Mouse (Mus musculus) layer of hippocampus, adult 11-12 months (tissue): Measurements from ENCODE around the gene Clcn6.
A peak's percentile ranks its signal among the peaks of the same experiment; 100 is the strongest.

Experiments
- DNase-seq: peaks from one replicate; pipeline ENCODE4 v3.0.0; 2022; ENCODE audit warnings: low spot score

The Clcn6 gene

GRCm38 (mm10) chr4:148040029-148040830 lies 1.6 kb upstream of the Clcn6 start:
- no peak for DNase-seq

- DNase-seq: peak; percentile 47
Observed at GRCm38 (mm10) chr4:148039254-148040028, 820 bp upstream of the Clcn6 start.

- no peak for DNase-seq
Observed at GRCm38 (mm10) chr4:148038079-148038599, 482 bp downstream of the Clcn6 start.

GRCm38 (mm10) chr4:148035440-148035839 lies 3.2 kb downstream of the Clcn6 start:
- no peak for DNase-seq

- no peak for DNase-seq
Observed at GRCm38 (mm10) chr4:148033858-148034410, 4.7 kb downstream of the Clcn6 start.

GRCm38 (mm10) chr4:148030506-148030905 lies 8.1 kb downstream of the Clcn6 start:
- no peak for DNase-seq

- no peak for DNase-seq
Observed at GRCm38 (mm10) chr4:148029297-148029696, 9.3 kb downstream of the Clcn6 start.

- no peak for DNase-seq
Observed at GRCm38 (mm10) chr4:148024003-148024402, 14.6 kb downstream of the Clcn6 start.

GRCm38 (mm10) chr4:148018410-148018809 lies 20.2 kb downstream of the Clcn6 start:
- no peak for DNase-seq

GRCm38 (mm10) chr4:148016981-148017380 lies 21.6 kb downstream of the Clcn6 start:
- no peak for DNase-seq

GRCm38 (mm10) chr4:148015418-148015817 lies 23.2 kb downstream of the Clcn6 start:
- no peak for DNase-seq

- DNase-seq: no peak
Observed at GRCm38 (mm10) chr4:148012216-148012615, 26.4 kb downstream of the Clcn6 start.

- no peak for DNase-seq
Observed at GRCm38 (mm10) chr4:148011332-148011731, 27.3 kb downstream of the Clcn6 start.

GRCm38 (mm10) chr4:148009641-148010040 lies 29.0 kb downstream of the Clcn6 start:
- DNase-seq: no peak

GRCm38 (mm10) chr4:148008412-148008811 lies 30.2 kb downstream of the Clcn6 start:
- peak; percentile 72 for DNase-seq

GRCm38 (mm10) chr4:148004361-148004760 lies 34.3 kb downstream of the Clcn6 start:
- DNase-seq: no peak

GRCm38 (mm10) chr4:148001866-148002265 lies 36.8 kb downstream of the Clcn6 start:
- no peak for DNase-seq

- DNase-seq: no peak
Observed at GRCm38 (mm10) chr4:148001013-148001789, 37.4 kb downstream of the Clcn6 start.

GRCm38 (mm10) chr4:148000202-148000772 lies 38.3 kb downstream of the Clcn6 start, which contains the start of gene Nppa:
Gene Nppa (plus strand): TSS chr4:148000722.
- no peak for DNase-seq

- no peak for DNase-seq
Observed at GRCm38 (mm10) chr4:147995311-147995710, 43.3 kb downstream of the Clcn6 start.

GRCm38 (mm10) chr4:147993571-147994095 lies 45.0 kb downstream of the Clcn6 start:
- no peak for DNase-seq
